ENCODE assay signal across 9 mouse cellular contexts in the genomic region with DNA sequence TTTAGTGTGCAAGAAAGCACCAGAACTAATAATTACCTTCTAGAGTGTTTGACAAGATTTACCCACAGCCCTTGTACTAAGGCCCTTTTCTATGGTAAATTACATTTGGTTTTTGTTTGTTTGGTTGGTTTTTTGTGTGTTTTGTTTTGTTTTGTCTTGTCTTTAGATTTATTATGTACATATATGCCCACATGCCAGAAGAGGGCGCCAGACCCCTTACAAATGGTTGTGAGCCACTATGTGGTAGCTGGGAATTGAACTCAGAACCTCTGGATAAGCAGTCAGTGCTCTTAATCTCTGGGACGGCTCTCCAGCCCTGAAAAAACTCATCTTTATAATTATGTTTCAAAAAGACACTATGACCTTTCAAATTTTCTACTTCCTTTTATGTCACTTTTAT. TPM values are rescaled to one million over a fixed set of nuclear protein-coding genes. Genes with fewer than 3 reads are reported as not detected.
DNase-seq lines count a peak whose midpoint lies in the region; ATAC-seq and TF ChIP-seq lines count a peak whose summit lies in the region.
"Had no signal": no experiment of that assay in that cellular context is flagged by ENCODE, and none has a peak within 500 bp of the region (broad histone marks: within the 10 kb centered on the region; RNA-seq: fewer than 3 reads in every experiment).

No protein-coding gene starts in this region.

- no peak for TF ChIP-seq EP300 in stomach, postnatal 0 days (optimal IDR thresholded peaks at IDR 0.05)

- H3K4me2 ChIP-seq in hindbrain, embryonic 14.5 days (replicated peaks), result no peak overlapping the region
- no peak overlapping the region for H3K4me2 ChIP-seq in limb, embryonic 11.5 days (ENCODE audit: low read depth, severe bottlenecking)
- no peak overlapping the region for H3K4me2 ChIP-seq in stomach, postnatal 0 days (replicated peaks; ENCODE audit: low read depth)
- H3K4me2 ChIP-seq: liver, embryonic 15.5 days had no signal

- intact Hi-C loops in gastrocnemius, postnatal 14 days (cut with DNase I; ENCODE audit: low total_unique reads), result loop anchor here (10.0 kb wide), 1 partner anchor 196 kb away; a partner anchor contains a TSS

- no peak overlapping the region for H3K9ac ChIP-seq in hindbrain, embryonic 14.5 days
- H3K9ac ChIP-seq in limb, embryonic 11.5 days (ENCODE audit: low read length), result no peak overlapping the region
- no peak overlapping the region for H3K9ac ChIP-seq in stomach, postnatal 0 days (ENCODE audit: low read length)
- H3K9ac ChIP-seq: liver, embryonic 15.5 days had no signal

- peak; percentile 26 for DNase-seq in hindbrain, embryonic 10.5 days (ENCODE audit: low spot score)
- DNase-seq in hindbrain, embryonic 14.5 days (ENCODE audit: low spot score), result no peak
- DNase-seq in urinary bladder, postnatal 25 days (ENCODE audit: low spot score), result peak; percentile 47
- DNase-seq in urinary bladder, postnatal 4 days (ENCODE audit: low spot score in 2 of 2), result no peak
- DNase-seq in cerebellum, adult 9-10 months, result peak; percentile 3
- DNase-seq in limb, embryonic 11.5 days (ENCODE audit: low spot score), result peak; percentile 55
- DNase-seq in stomach, postnatal 0 days (ENCODE audit: low spot score), result peak; percentile 43
- no peak for DNase-seq in gastrocnemius, postnatal 14 days

- H3K27me3 ChIP-seq in hindbrain, embryonic 10.5 days (ENCODE audit: insufficient read depth, poor library complexity, severe bottlenecking), result no peaks in the 10 kb centered on the region
- H3K27me3 ChIP-seq in hindbrain, embryonic 14.5 days (ENCODE audit: control insufficient read depth, insufficient read depth, low read length), result no peaks in the 10 kb centered on the region
- no peaks in the 10 kb centered on the region for H3K27me3 ChIP-seq in limb, embryonic 11.5 days (ENCODE audit: control insufficient read depth, insufficient read depth, low read length)
- no peaks in the 10 kb centered on the region for H3K27me3 ChIP-seq in stomach, postnatal 0 days (ENCODE audit: control insufficient read depth, insufficient read depth, low read length)

- no peak overlapping the region for H3K27ac ChIP-seq in hindbrain, embryonic 10.5 days
- H3K27ac ChIP-seq in hindbrain, embryonic 14.5 days, result no peak overlapping the region
- H3K27ac ChIP-seq in limb, embryonic 11.5 days (replicated peaks; ENCODE audit: low read depth, low read length), result no peak overlapping the region
- no peak overlapping the region for H3K27ac ChIP-seq in stomach, postnatal 0 days (replicated peaks)
- H3K27ac ChIP-seq: liver, embryonic 15.5 days had no signal

- H3K4me3 ChIP-seq in hindbrain, embryonic 10.5 days, result no peak overlapping the region
- H3K4me3 ChIP-seq in hindbrain, embryonic 14.5 days (replicated peaks; ENCODE audit: low read length), result no peak overlapping the region
- no peak overlapping the region for H3K4me3 ChIP-seq in limb, embryonic 11.5 days (ENCODE audit: low read depth, low read length)
- H3K4me3 ChIP-seq in stomach, postnatal 0 days (ENCODE audit: low read depth, low read length), result no peak overlapping the region
- H3K4me3 ChIP-seq: liver, embryonic 15.5 days had no signal

- H3K36me3 ChIP-seq in hindbrain, embryonic 10.5 days, result no peaks in the 10 kb centered on the region
- H3K36me3 ChIP-seq in hindbrain, embryonic 14.5 days (replicated peaks; ENCODE audit: control insufficient read depth, insufficient read depth), result no peaks in the 10 kb centered on the region
- H3K36me3 ChIP-seq in limb, embryonic 11.5 days (ENCODE audit: control insufficient read depth, insufficient read depth, low read length), result no peaks in the 10 kb centered on the region
- no peaks in the 10 kb centered on the region for H3K36me3 ChIP-seq in stomach, postnatal 0 days (ENCODE audit: control insufficient read depth, insufficient read depth, low read length)
- H3K36me3 ChIP-seq: liver, embryonic 15.5 days had no signal

- TF ChIP-seq CTCF in stomach, postnatal 0 days (IDR thresholded peaks at IDR 0.05; ENCODE audit: low read depth), result peak; percentile 73

- ATAC-seq in hindbrain, embryonic 14.5 days (ENCODE audit: low FRiP score), result no peak
- no peak for ATAC-seq in limb, embryonic 11.5 days (ENCODE audit: insufficient number of reproducible peaks, low FRiP score, low TSS enrichment, low read depth)
- no peak for ATAC-seq in stomach, postnatal 0 days (ENCODE audit: low FRiP score, low TSS enrichment)

- H3K4me1 ChIP-seq in hindbrain, embryonic 10.5 days (replicated peaks), result peaks cover 5% of the 10 kb centered on the region; the same call in 1 of the 2 replicates
- no peaks in the 10 kb centered on the region for H3K4me1 ChIP-seq in hindbrain, embryonic 14.5 days (replicated peaks; ENCODE audit: control insufficient read depth, insufficient read depth, low read length)
- no peaks in the 10 kb centered on the region for H3K4me1 ChIP-seq in limb, embryonic 11.5 days (ENCODE audit: control insufficient read depth, insufficient read depth, low read length)
- no peaks in the 10 kb centered on the region for H3K4me1 ChIP-seq in stomach, postnatal 0 days (replicated peaks; ENCODE audit: control insufficient read depth, insufficient read depth)
- H3K4me1 ChIP-seq: liver, embryonic 15.5 days had no signal

- peaks cover 5% of the 10 kb centered on the region; the same call in 1 of the 2 replicates for H3K9me3 ChIP-seq in hindbrain, embryonic 10.5 days
- no peaks in the 10 kb centered on the region for H3K9me3 ChIP-seq in hindbrain, embryonic 14.5 days (ENCODE audit: control insufficient read depth, low read length)
- H3K9me3 ChIP-seq in limb, embryonic 11.5 days (ENCODE audit: control insufficient read depth, low read length), result no peaks in the 10 kb centered on the region
- H3K9me3 ChIP-seq in stomach, postnatal 0 days (ENCODE audit: control insufficient read depth, low read length), result no peaks in the 10 kb centered on the region
- H3K9me3 ChIP-seq: liver, embryonic 15.5 days had no signal

- WGBS in hindbrain, embryonic 10.5 days, result 27% methylated on average over 2 of the region's 2 CpGs
- 34% methylated on average over 2 of the region's 2 CpGs for WGBS in hindbrain, embryonic 14.5 days
- WGBS in limb, embryonic 11.5 days, result 27% methylated on average over 2 of the region's 2 CpGs
- 24% methylated on average over 2 of the region's 2 CpGs for WGBS in stomach, postnatal 0 days

RNA-seq across cellular contexts. Expression of a gene that starts 37.9 kb away (rescaled TPM):
- 0.15 TPM in 1 of 2 replicates, not detected in the other for polyA plus RNA-seq in hindbrain, embryonic 10.5 days (2016; fragmentation: Nextera tagmentation; extraction: Ambion mirVana)
- polyA plus RNA-seq in hindbrain, embryonic 14.5 days (2014; fragmentation: Nextera tagmentation; extraction: Ambion mirVana), result 0.63 and 0.71 TPM in 2 replicates
- polyA plus RNA-seq in limb, embryonic 11.5 days (2014; fragmentation: Nextera tagmentation; extraction: Ambion mirVana), result 0.08 and 0.18 TPM in 2 replicates
- 0.24 and 0.28 TPM in 2 replicates for polyA plus RNA-seq in stomach, postnatal 0 days (2015; fragmentation: Nextera tagmentation; extraction: Ambion mirVana)
- total RNA-seq in gastrocnemius, postnatal 14 days (2021), result 100 to 1,000 TPM; 708 to 848 TPM

Comparison
In these comparisons a context has a peak if more than half of its experiments do, and no peak if none do; other contexts are left out.
1. DNase-seq: peak in hindbrain, embryonic 10.5 days (single experiment), urinary bladder, postnatal 25 days (single experiment), cerebellum, adult 9-10 months (single experiment), limb, embryonic 11.5 days (single experiment) and stomach, postnatal 0 days (single experiment); none in hindbrain, embryonic 14.5 days (single experiment), urinary bladder, postnatal 4 days (0 of 2) and gastrocnemius, postnatal 14 days (single experiment).